In genomic region chr16:17758902-17759301, GRCm38 (mm10) we compare ENCODE assay signal across 8 mouse cellular contexts. TPM values are rescaled to one million over a fixed set of nuclear protein-coding genes. Genes with fewer than 3 reads are reported as not detected.
DNase-seq lines count a peak whose midpoint lies in the region; ATAC-seq and TF ChIP-seq lines count a peak whose summit lies in the region.

No protein-coding gene starts in this region.

- ATAC-seq in lung, embryonic 16.5 days (ENCODE audit: low read depth) = peak; percentile 15
- no peak for ATAC-seq in limb, embryonic 12.5 days (ENCODE audit: insufficient number of reproducible peaks, insufficient read depth, low FRiP score, low TSS enrichment, low read depth)

- H3K4me3 ChIP-seq in lung, embryonic 16.5 days (ENCODE audit: low read length) = peak overlapping the region; percentile 71
- H3K4me3 ChIP-seq in hindbrain, embryonic 10.5 days = peak overlapping the region; percentile 65
- peak overlapping the region; percentile 60 for H3K4me3 ChIP-seq in limb, embryonic 12.5 days (replicated peaks)
- H3K4me3 ChIP-seq in olfactory bulb, adult 2 months (ENCODE audit: insufficient read depth, low read depth, low read length) = peak overlapping the region; percentile 79

- no peak for TF ChIP-seq CTCF in olfactory bulb, adult 2 months (IDR thresholded peaks at IDR 0.05; ENCODE audit: insufficient read depth, low read depth, low read length)

- no peaks in the 10 kb centered on the region for H3K36me3 ChIP-seq in lung, embryonic 16.5 days (ENCODE audit: control insufficient read depth, insufficient read depth, low read length)
- peaks cover 15% of the 10 kb centered on the region for H3K36me3 ChIP-seq in hindbrain, embryonic 10.5 days
- H3K36me3 ChIP-seq in limb, embryonic 12.5 days = peaks cover 9% of the 10 kb centered on the region; the same call in 1 of the 2 replicates

- no peak for TF ChIP-seq POLR2A in olfactory bulb, adult 2 months (IDR thresholded peaks at IDR 0.05; ENCODE audit: insufficient read depth, low read depth, low read length)

- 28% methylated on average over 9 of the region's 9 CpGs for WGBS in lung, embryonic 16.5 days
- WGBS in hindbrain, embryonic 10.5 days = 59% methylated on average over 9 of the region's 9 CpGs
- 59% methylated on average over 9 of the region's 9 CpGs for WGBS in limb, embryonic 12.5 days
- 24% methylated on average over 9 of the region's 9 CpGs for WGBS in olfactory bulb, adult 2 months

- H3K27ac ChIP-seq in lung, embryonic 16.5 days (ENCODE audit: low read length) = peak overlapping the region; percentile 31; the same call in 1 of the 2 replicates
- H3K27ac ChIP-seq in hindbrain, embryonic 10.5 days = peak overlapping the region; percentile 94
- no peak overlapping the region for H3K27ac ChIP-seq in limb, embryonic 12.5 days
- H3K27ac ChIP-seq in olfactory bulb, adult 2 months (ENCODE audit: insufficient read depth, low read depth, low read length) = peak overlapping the region; percentile 52

- H3K9me3 ChIP-seq in lung, embryonic 16.5 days (ENCODE audit: control insufficient read depth, low read length) = no peaks in the 10 kb centered on the region
- peaks cover 2% of the 10 kb centered on the region; the same call in 1 of the 2 replicates for H3K9me3 ChIP-seq in hindbrain, embryonic 10.5 days
- no peaks in the 10 kb centered on the region for H3K9me3 ChIP-seq in limb, embryonic 12.5 days

- H3K9ac ChIP-seq in lung, embryonic 16.5 days (ENCODE audit: low read length) = peak overlapping the region; percentile 87
- H3K9ac ChIP-seq in limb, embryonic 12.5 days (replicated peaks) = peak overlapping the region; percentile 86; the same call in 1 of the 2 replicates

- H3K27me3 ChIP-seq in lung, embryonic 16.5 days (ENCODE audit: control insufficient read depth, insufficient read depth, low read depth, low read length) = no peaks in the 10 kb centered on the region
- H3K27me3 ChIP-seq in hindbrain, embryonic 10.5 days (ENCODE audit: insufficient read depth, poor library complexity, severe bottlenecking) = peaks cover 32% of the 10 kb centered on the region
- 0 out of 2 replicates have a peak, but pooled peaks cover 3% of the 10 kb centered on the region for H3K27me3 ChIP-seq in limb, embryonic 12.5 days

- peaks cover 12% of the 10 kb centered on the region for H3K4me1 ChIP-seq in lung, embryonic 16.5 days (replicated peaks; ENCODE audit: control insufficient read depth, insufficient read depth, low read length)
- peaks cover 27% of the 10 kb centered on the region for H3K4me1 ChIP-seq in hindbrain, embryonic 10.5 days (replicated peaks)
- peaks cover 30% of the 10 kb centered on the region for H3K4me1 ChIP-seq in limb, embryonic 12.5 days (replicated peaks)
- H3K4me1 ChIP-seq in olfactory bulb, adult 2 months (ENCODE audit: control insufficient read depth, insufficient read depth, low read length) = peaks cover 5% of the 10 kb centered on the region

- no peak for DNase-seq in lung, postnatal 10 days
- DNase-seq in hindbrain, embryonic 10.5 days (ENCODE audit: low spot score) = no peak
- DNase-seq in frontal cortex, postnatal 36 days (ENCODE audit: low spot score in 2 of 2) = no peak
- no peak for DNase-seq in ovary, postnatal 10 days (ENCODE audit: low spot score)
- no peak for DNase-seq in retina, postnatal 1 day

- H3K4me2 ChIP-seq in lung, embryonic 16.5 days (ENCODE audit: low read depth, low read length) = peak overlapping the region; percentile 98
- H3K4me2 ChIP-seq in limb, embryonic 12.5 days = peak overlapping the region; percentile 71

RNA-seq across cellular contexts. Expression of gene Klhl22, which starts 0.5 kb away (rescaled TPM):
- polyA plus RNA-seq in lung, embryonic 16.5 days (2015; fragmentation: Nextera tagmentation; extraction: Ambion mirVana) = 59.0 and 62.8 TPM in 2 replicates
- 57.5 TPM in 2 replicates for polyA plus RNA-seq in hindbrain, embryonic 10.5 days (2016; fragmentation: Nextera tagmentation; extraction: Ambion mirVana)
- 87.7 and 88.5 TPM in 2 replicates for polyA plus RNA-seq in limb, embryonic 12.5 days (2016; fragmentation: Nextera tagmentation; extraction: Ambion mirVana)
- polyA plus RNA-seq in olfactory bulb, adult 2 months (2012; ENCODE audit: insufficient read depth, insufficient read length, low replicate concordance, missing spikeins) = not detected in 2 replicates

RNA-seq across cellular contexts. Expression of gene Med15, which starts 26.2 kb away (rescaled TPM):
- 46.0 and 47.1 TPM in 2 replicates for polyA plus RNA-seq in lung, embryonic 16.5 days (2015; fragmentation: Nextera tagmentation; extraction: Ambion mirVana)
- polyA plus RNA-seq in hindbrain, embryonic 10.5 days (2016; fragmentation: Nextera tagmentation; extraction: Ambion mirVana) = 46.8 and 54.2 TPM in 2 replicates
- polyA plus RNA-seq in limb, embryonic 12.5 days (2016; fragmentation: Nextera tagmentation; extraction: Ambion mirVana) = 43.2 and 44.2 TPM in 2 replicates
- polyA plus RNA-seq in olfactory bulb, adult 2 months (2012; ENCODE audit: insufficient read depth, insufficient read length, low replicate concordance, missing spikeins) = not detected in 2 replicates

RNA-seq across cellular contexts. Expression of gene Scarf2, which starts 38.2 kb away (rescaled TPM):
- polyA plus RNA-seq in lung, embryonic 16.5 days (2015; fragmentation: Nextera tagmentation; extraction: Ambion mirVana) = 12.4 and 13.9 TPM in 2 replicates
- polyA plus RNA-seq in hindbrain, embryonic 10.5 days (2016; fragmentation: Nextera tagmentation; extraction: Ambion mirVana) = 5.4 and 9.6 TPM in 2 replicates
- 41.0 and 46.3 TPM in 2 replicates for polyA plus RNA-seq in limb, embryonic 12.5 days (2016; fragmentation: Nextera tagmentation; extraction: Ambion mirVana)
- polyA plus RNA-seq in olfactory bulb, adult 2 months (2012; ENCODE audit: insufficient read depth, insufficient read length, low replicate concordance, missing spikeins) = not detected in 2 replicates

Comparison
In these comparisons a context has a peak if more than half of its experiments do, and no peak if none do; other contexts are left out.
1. RNA of gene Med15, which starts 26.2 kb away (polyA plus RNA-seq): 46.8 to 54.2 TPM in hindbrain, embryonic 10.5 days, 46.0 to 47.1 TPM in lung, embryonic 16.5 days and 43.2 to 44.2 TPM in limb, embryonic 12.5 days; not detected in olfactory bulb, adult 2 months; every median in the first group is over 10 times any median in the second.
2. Peak in every context shown above with its lines, with median percentiles within 50 percentile points of each other: H3K4me3 ChIP-seq.